Mouse (Mus musculus) adrenal gland, postnatal 36 days (tissue): ENCODE results near the gene Med26. TPM values are rescaled to one million over a fixed set of nuclear protein-coding genes. Genes with fewer than 3 reads are reported as not detected.

Source experiments
- DNase-seq, 2 experiments: peaks; one replicate each; pipeline ENCODE4 v3.0.0; 2021; ENCODE audit warnings: mixed read lengths in 1 of 2
- microRNA-seq: library from miRNA; unstranded; fragments of <30 nt; microRNA quantifications from one replicate; pipeline ENCODE4 v1.2.0, GENCODE M21; 2021
- total RNA-seq, 2 experiments: library from RNA; stranded (reverse); gene quantifications; 2 replicates each; pipeline ENCODE4 v1.2.3; 2021

Med26 gene
- total RNA-seq, 2 experiments from 2014 or later, result 9.7 to 11.3 TPM

- DNase-seq, result peak; percentile 47 to 55
Measured at GRCm38 (mm10) chr8:72491680-72492621, 56.1 kb downstream of the Med26 start, which contains the start of gene Slc35e1. Gene Slc35e1 (minus strand): TSS chr8:72492614.

- no peak for DNase-seq
Measured at GRCm38 (mm10) chr8:72491017-72491416, 57.1 kb downstream of the Med26 start.

GRCm38 (mm10) chr8:72487014-72487413 lies 61.1 kb downstream of the Med26 start:
- no peak for DNase-seq

- DNase-seq, result peak; percentile 38 to 40
Measured at GRCm38 (mm10) chr8:72485456-72486199, 62.4 kb downstream of the Med26 start.

- DNase-seq, result peak; percentile 96 to 97
Measured at GRCm38 (mm10) chr8:72474826-72475546, 73.1 kb downstream of the Med26 start, which contains the start of gene Cherp. Gene Cherp (minus strand): TSS chr8:72475226.

GRCm38 (mm10) chr8:72470684-72471083 lies 77.4 kb downstream of the Med26 start:
- no peak for DNase-seq

- DNase-seq, result no peak
Measured at GRCm38 (mm10) chr8:72469984-72470383, 78.1 kb downstream of the Med26 start.

GRCm38 (mm10) chr8:72469243-72469642 lies 78.8 kb downstream of the Med26 start:
- no peak for DNase-seq

GRCm38 (mm10) chr8:72464211-72464610 lies 83.9 kb downstream of the Med26 start:
- DNase-seq, result no peak

GRCm38 (mm10) chr8:72459881-72460533 lies 88.1 kb downstream of the Med26 start:
- no peak for DNase-seq

- DNase-seq, result no peak
Measured at GRCm38 (mm10) chr8:72458457-72458856, 89.6 kb downstream of the Med26 start.

- DNase-seq, result no peak
Measured at GRCm38 (mm10) chr8:72457806-72458205, 90.3 kb downstream of the Med26 start.

- no peak for DNase-seq
Measured at GRCm38 (mm10) chr8:72455317-72455716, 92.8 kb downstream of the Med26 start.

- no peak for DNase-seq
Measured at GRCm38 (mm10) chr8:72453904-72454303, 94.2 kb downstream of the Med26 start.

- DNase-seq, result no peak
Measured at GRCm38 (mm10) chr8:72451516-72451915, 96.6 kb downstream of the Med26 start.

GRCm38 (mm10) chr8:72445071-72445470 lies 103.0 kb downstream of the Med26 start:
- DNase-seq, result no peak

Small RNA genes lying within 50 kb of the gene (microRNA-seq; reads per million reads assigned to microRNA genes)
- gene Gm28019, result not detected
- gene Mir7068, result 1.2 reads per million

Other genes starting within 250 kb of the Med26 start
- gene Gm10282, start 243.0 kb downstream of the Med26 start, total RNA-seq, result 10 to 100 TPM in 1 of 2 experiments, 1 to 10 TPM in 1; 5.8 to 20.3 TPM
- 10 to 100 TPM; 45.2 to 67.5 TPM for gene Klf2, start 229.2 kb downstream of the Med26 start, total RNA-seq
- 10 to 100 TPM; 38.6 to 52.6 TPM for gene Eps15l1, start 126.8 kb downstream of the Med26 start, total RNA-seq
- gene Calr3, start 104.4 kb downstream of the Med26 start, total RNA-seq, result 1 to 10 TPM; 3.7 to 4.3 TPM
- 1 to 10 TPM; 7.1 to 8.1 TPM for gene 1700030K09Rik, start 104.4 kb downstream of the Med26 start, total RNA-seq
- 10 to 100 TPM; 57.3 to 63.1 TPM for gene Cherp, start 73.0 kb downstream of the Med26 start, total RNA-seq
- 10 to 100 TPM; 36.2 to 37.7 TPM for gene Slc35e1, start 55.7 kb downstream of the Med26 start, total RNA-seq
- gene Smim7, start 22.8 kb upstream of the Med26 start, total RNA-seq, result 100 to 1,000 TPM; 119 to 136 TPM
- gene Tmem38a, start 23.8 kb upstream of the Med26 start, total RNA-seq, result 1 to 10 TPM; 5.8 to 9.1 TPM
- under 1 TPM; 0.36 TPM for gene Nwd1, start 98.4 kb upstream of the Med26 start, total RNA-seq
- 100 to 1,000 TPM; 125 to 263 TPM for gene Sin3b, start 175.0 kb upstream of the Med26 start, total RNA-seq
- 1 to 10 TPM; 1.8 to 2.9 TPM for gene F2rl3, start 213.6 kb upstream of the Med26 start, total RNA-seq